Mouse (Mus musculus) cerebellum, postnatal 14 days (tissue): Measurements from ENCODE around the gene Naa20.

Source experiments
- DNase-seq, 2 experiments: peaks; one replicate each; pipeline ENCODE4 v3.0.0; 2021; ENCODE audit warnings: mixed read lengths in 2 of 2

Naa20 gene

GRCm38 (mm10) chr2:145901861-145902260 lies at the start of gene Naa20:
TSS of gene Naa20 (plus strand) at chr2:145902099.
- DNase-seq, result no peak

- no peak for DNase-seq
Measured at GRCm38 (mm10) chr2:145855831-145856230, 46.1 kb upstream of the Naa20 start.

GRCm38 (mm10) chr2:145857864-145858263 lies 44.0 kb upstream of the Naa20 start:
- peak; percentile 24 to 52 for DNase-seq

- DNase-seq, result peak; percentile 67 to 70
Measured at GRCm38 (mm10) chr2:145859442-145859931, 42.4 kb upstream of the Naa20 start.

- DNase-seq, result peak; percentile 77 to 79
Measured at GRCm38 (mm10) chr2:145859932-145860801, 41.7 kb upstream of the Naa20 start.

GRCm38 (mm10) chr2:145861193-145862123 lies 40.4 kb upstream of the Naa20 start:
- no peak for DNase-seq

GRCm38 (mm10) chr2:145862206-145862817 lies 39.6 kb upstream of the Naa20 start:
- no peak for DNase-seq

GRCm38 (mm10) chr2:145865344-145865743 lies 36.6 kb upstream of the Naa20 start:
- DNase-seq, result no peak

GRCm38 (mm10) chr2:145866238-145866637 lies 35.7 kb upstream of the Naa20 start:
- no peak for DNase-seq

GRCm38 (mm10) chr2:145866695-145867449 lies 35.0 kb upstream of the Naa20 start:
- DNase-seq, result no peak

- DNase-seq, result no peak
Measured at GRCm38 (mm10) chr2:145871308-145871707, 30.6 kb upstream of the Naa20 start.

GRCm38 (mm10) chr2:145872099-145872498 lies 29.8 kb upstream of the Naa20 start:
- no peak for DNase-seq

- DNase-seq, result no peak
Measured at GRCm38 (mm10) chr2:145873953-145874352, 27.9 kb upstream of the Naa20 start.

- no peak for DNase-seq
Measured at GRCm38 (mm10) chr2:145874879-145875482, 26.9 kb upstream of the Naa20 start.

GRCm38 (mm10) chr2:145877191-145877590 lies 24.7 kb upstream of the Naa20 start:
- no peak for DNase-seq

GRCm38 (mm10) chr2:145880887-145881747 lies 20.8 kb upstream of the Naa20 start:
- DNase-seq, result no peak

- no peak for DNase-seq
Measured at GRCm38 (mm10) chr2:145881932-145882331, 20.0 kb upstream of the Naa20 start.

- DNase-seq, result no peak
Measured at GRCm38 (mm10) chr2:145882398-145882797, 19.5 kb upstream of the Naa20 start.

- no peak for DNase-seq
Measured at GRCm38 (mm10) chr2:145884036-145884912, 17.6 kb upstream of the Naa20 start.
